Mouse (Mus musculus): ENCODE data around the gene Mettl26. TPM values are rescaled to one million over a fixed set of nuclear protein-coding genes. Genes with fewer than 3 reads are reported as not detected.

The Mettl26 gene
- polyA plus RNA-seq, 1 experiment from 2014 or later: 81.5 TPM

DNA sequence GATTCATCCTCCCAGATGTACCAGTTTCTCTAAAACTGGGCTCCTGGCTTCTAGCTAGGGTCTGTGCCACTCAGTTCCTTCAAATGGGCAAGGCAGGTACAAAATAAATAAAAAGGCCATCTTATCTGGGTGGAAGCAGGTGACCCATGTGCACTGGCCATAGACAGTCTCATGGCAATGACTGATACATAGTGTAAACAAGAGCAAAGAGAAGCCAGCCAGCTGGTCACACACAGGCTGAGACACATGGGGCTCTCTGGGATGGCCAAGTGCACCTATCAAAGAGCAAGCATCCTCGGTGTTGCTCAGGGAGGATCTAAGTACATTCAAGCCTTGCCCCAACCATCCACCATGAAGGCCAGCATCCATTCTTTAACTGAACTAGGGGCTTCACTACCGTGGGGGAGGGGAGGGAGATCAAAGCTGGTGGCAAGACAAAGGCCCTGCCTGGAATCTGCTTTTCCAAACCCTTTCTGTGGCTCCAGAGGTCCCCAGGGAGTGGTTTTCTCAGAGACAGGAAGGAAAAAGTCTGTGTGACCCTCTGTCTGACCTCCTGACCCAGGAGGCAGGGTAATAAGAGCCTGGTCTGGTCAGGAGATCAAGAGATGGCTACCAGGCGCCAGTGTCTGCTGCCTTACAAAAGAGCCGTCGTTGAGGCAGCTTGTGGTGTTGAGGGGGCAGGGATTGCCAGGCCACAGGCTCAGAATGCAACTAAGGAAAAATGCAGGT is 6.2 kb downstream of the Mettl26 start:
- no peaks in the 10 kb centered on the region for H3K27me3 ChIP-seq
- H3K27ac ChIP-seq: peak overlapping the region; percentile 56; the same call in 1 of the 2 replicates
- no peaks in the 10 kb centered on the region for H3K9me3 ChIP-seq (replicated peaks)
- H3K9ac ChIP-seq: no peak overlapping the region
- WGBS: 13% methylated on average over 5 of the region's 5 CpGs
- peaks cover 37% of the 10 kb centered on the region for H3K4me1 ChIP-seq
- H3K4me2 ChIP-seq: no peak overlapping the region
- peaks cover 56% of the 10 kb centered on the region for H3K36me3 ChIP-seq
- H3K4me3 ChIP-seq (replicated peaks): no peak overlapping the region
- no peak for ATAC-seq (replicated peaks; ENCODE audit: low FRiP score)

DNA sequence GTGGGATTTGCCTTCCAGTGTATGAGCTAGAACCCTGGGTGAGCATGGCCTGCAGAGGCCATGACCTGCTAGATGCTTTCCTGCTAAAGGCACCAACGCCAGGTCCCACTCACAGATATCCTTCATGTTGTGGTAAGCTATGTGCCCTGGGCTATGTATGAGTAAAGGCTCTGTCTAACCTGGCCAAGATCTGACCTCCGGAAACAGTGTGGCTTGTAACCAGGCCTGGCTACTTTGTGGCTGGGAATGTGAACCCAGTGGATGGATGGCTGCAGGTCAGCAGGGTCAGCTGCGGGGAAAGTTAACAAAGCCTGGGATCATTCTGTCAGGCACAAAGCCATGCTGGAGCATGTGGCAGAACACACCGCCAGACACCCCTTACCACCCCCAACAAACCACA is 6.8 kb downstream of the Mettl26 start:
- no peak overlapping the region for H3K4me3 ChIP-seq (replicated peaks)
- no peaks in the 10 kb centered on the region for H3K27me3 ChIP-seq
- no peaks in the 10 kb centered on the region for H3K9me3 ChIP-seq (replicated peaks)
- H3K27ac ChIP-seq: peak overlapping the region; percentile 56
- WGBS: 33% methylated on average over 4 of the region's 4 CpGs
- peaks cover 56% of the 10 kb centered on the region for H3K36me3 ChIP-seq
- H3K4me1 ChIP-seq: peaks cover 31% of the 10 kb centered on the region
- H3K4me2 ChIP-seq: no peak overlapping the region
- ATAC-seq (replicated peaks; ENCODE audit: low FRiP score): no peak
- no peak overlapping the region for H3K9ac ChIP-seq

GRCm38 (mm10) chr17:25882306-25882705 is 7.4 kb downstream of the Mettl26 start:
- Histone ChIP-seq H3K27ac (no peak overlapping the region), H3K36me3 (peaks cover 57% of the 10 kb centered on the region), H3K4me2 (no peak overlapping the region), H3K4me1 (peaks cover 27% of the 10 kb centered on the region), H3K4me3 (replicated peaks) (no peak overlapping the region), H3K27me3 (no peaks in the 10 kb centered on the region), H3K9me3 (replicated peaks) (no peaks in the 10 kb centered on the region), H3K9ac (no peak overlapping the region)
- no peak for ATAC-seq (replicated peaks; ENCODE audit: low FRiP score)
- 38% methylated on average over 5 of the region's 5 CpGs for WGBS

DNA sequence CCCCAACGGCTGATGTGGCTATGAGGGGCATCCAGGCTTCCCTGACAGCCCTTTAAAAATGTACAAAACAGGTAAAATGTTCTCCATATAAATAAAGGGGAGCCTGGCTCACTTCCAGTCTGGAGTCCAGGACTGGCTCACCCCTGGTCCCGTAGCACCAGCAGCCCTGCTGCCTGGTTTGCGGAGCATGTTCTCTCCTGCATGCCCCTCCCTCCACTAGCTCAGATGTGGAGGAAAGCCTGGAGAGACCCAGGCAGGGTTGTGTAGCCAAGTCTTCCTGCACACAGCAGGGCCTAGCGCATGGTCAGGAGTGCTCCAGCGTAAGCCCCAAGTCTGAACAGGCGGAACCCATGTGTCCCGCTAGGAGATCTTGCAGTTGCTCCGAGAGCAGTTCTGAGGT is 8.4 kb downstream of the Mettl26 start:
- H3K36me3 ChIP-seq: peaks cover 60% of the 10 kb centered on the region
- 86% methylated on average over 8 of the region's 8 CpGs for WGBS
- no peak for ATAC-seq (replicated peaks; ENCODE audit: low FRiP score)

DNA sequence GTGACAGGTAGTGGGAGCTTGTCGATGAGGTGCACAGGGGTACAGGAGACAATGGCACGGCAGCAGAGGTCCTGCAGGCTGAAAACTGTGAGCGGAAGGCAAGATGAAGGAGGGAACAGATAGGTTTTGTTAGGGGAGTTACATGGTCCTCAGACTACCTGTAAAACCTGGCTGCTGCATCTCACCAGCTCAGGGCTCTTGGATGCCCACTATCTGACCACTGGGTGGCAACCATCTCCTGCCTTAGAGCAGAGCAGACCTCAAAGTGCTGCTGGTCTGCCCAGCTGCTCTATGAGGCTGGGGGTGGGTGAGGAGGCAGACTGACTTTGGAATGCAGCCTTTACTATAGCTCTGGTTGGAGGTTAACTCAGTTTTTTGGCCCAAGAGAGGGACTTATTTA is 8.9 kb downstream of the Mettl26 start:
- Histone ChIP-seq H3K4me3 (replicated peaks) (no peak overlapping the region), H3K4me1 (peaks cover 27% of the 10 kb centered on the region), H3K27me3 (no peaks in the 10 kb centered on the region), H3K27ac (no peak overlapping the region), H3K9ac (no peak overlapping the region), H3K9me3 (replicated peaks) (no peaks in the 10 kb centered on the region), H3K36me3 (peaks cover 60% of the 10 kb centered on the region), H3K4me2 (no peak overlapping the region)
- WGBS: 93% methylated on average over 3 of the region's 3 CpGs
- ATAC-seq (replicated peaks; ENCODE audit: low FRiP score): no peak

More for the DNA sequence above, 8.4 kb downstream of the Mettl26 start:
- Histone ChIP-seq H3K4me2 (no peak overlapping the region), H3K4me3 (replicated peaks) (no peak overlapping the region), H3K9ac (no peak overlapping the region), H3K9me3 (replicated peaks) (no peaks in the 10 kb centered on the region), H3K27ac (no peak overlapping the region), H3K4me1 (peaks cover 27% of the 10 kb centered on the region), H3K27me3 (no peaks in the 10 kb centered on the region)

GRCm38 (mm10) chr17:25885636-25886035 is 10.8 kb downstream of the Mettl26 start:
- Histone ChIP-seq H3K4me3 (replicated peaks) (no peak overlapping the region), H3K27me3 (no peaks in the 10 kb centered on the region), H3K9ac (no peak overlapping the region), H3K27ac (no peak overlapping the region), H3K4me2 (no peak overlapping the region), H3K36me3 (peaks cover 68% of the 10 kb centered on the region), H3K9me3 (replicated peaks) (no peaks in the 10 kb centered on the region), H3K4me1 (peaks cover 15% of the 10 kb centered on the region)
- 67% methylated on average over 4 of the region's 4 CpGs for WGBS
- no peak for ATAC-seq (replicated peaks; ENCODE audit: low FRiP score)

GRCm38 (mm10) chr17:25886806-25887205 is 11.9 kb downstream of the Mettl26 start:
- H3K27ac ChIP-seq: no peak overlapping the region
- H3K9me3 ChIP-seq (replicated peaks): no peaks in the 10 kb centered on the region
- H3K4me3 ChIP-seq (replicated peaks): no peak overlapping the region
- peaks cover 73% of the 10 kb centered on the region for H3K36me3 ChIP-seq
- H3K27me3 ChIP-seq: no peaks in the 10 kb centered on the region
- no peak overlapping the region for H3K9ac ChIP-seq
- ATAC-seq (replicated peaks; ENCODE audit: low FRiP score): no peak
- peaks cover 4% of the 10 kb centered on the region; the same call in 1 of the 2 replicates for H3K4me1 ChIP-seq
- no peak overlapping the region for H3K4me2 ChIP-seq

GRCm38 (mm10) chr17:25887467-25887866 is 12.6 kb downstream of the Mettl26 start:
- Histone ChIP-seq H3K4me2 (no peak overlapping the region), H3K4me3 (replicated peaks) (no peak overlapping the region), H3K36me3 (peaks cover 67% of the 10 kb centered on the region), H3K4me1 (no peaks in the 10 kb centered on the region), H3K9ac (no peak overlapping the region), H3K27me3 (no peaks in the 10 kb centered on the region), H3K27ac (no peak overlapping the region), H3K9me3 (replicated peaks) (no peaks in the 10 kb centered on the region)
- 86% methylated on average over 10 of the region's 10 CpGs for WGBS
- ATAC-seq (replicated peaks; ENCODE audit: low FRiP score): no peak

GRCm38 (mm10) chr17:25888837-25889236 is 14.0 kb downstream of the Mettl26 start:
- Histone ChIP-seq H3K27ac (no peak overlapping the region), H3K9me3 (replicated peaks) (no peaks in the 10 kb centered on the region), H3K9ac (no peak overlapping the region), H3K36me3 (peaks cover 54% of the 10 kb centered on the region), H3K4me2 (no peak overlapping the region), H3K4me1 (no peaks in the 10 kb centered on the region), H3K27me3 (no peaks in the 10 kb centered on the region), H3K4me3 (replicated peaks) (no peak overlapping the region)
- WGBS: 78% methylated on average over 3 of the region's 3 CpGs
- ATAC-seq (replicated peaks; ENCODE audit: low FRiP score): no peak

DNA sequence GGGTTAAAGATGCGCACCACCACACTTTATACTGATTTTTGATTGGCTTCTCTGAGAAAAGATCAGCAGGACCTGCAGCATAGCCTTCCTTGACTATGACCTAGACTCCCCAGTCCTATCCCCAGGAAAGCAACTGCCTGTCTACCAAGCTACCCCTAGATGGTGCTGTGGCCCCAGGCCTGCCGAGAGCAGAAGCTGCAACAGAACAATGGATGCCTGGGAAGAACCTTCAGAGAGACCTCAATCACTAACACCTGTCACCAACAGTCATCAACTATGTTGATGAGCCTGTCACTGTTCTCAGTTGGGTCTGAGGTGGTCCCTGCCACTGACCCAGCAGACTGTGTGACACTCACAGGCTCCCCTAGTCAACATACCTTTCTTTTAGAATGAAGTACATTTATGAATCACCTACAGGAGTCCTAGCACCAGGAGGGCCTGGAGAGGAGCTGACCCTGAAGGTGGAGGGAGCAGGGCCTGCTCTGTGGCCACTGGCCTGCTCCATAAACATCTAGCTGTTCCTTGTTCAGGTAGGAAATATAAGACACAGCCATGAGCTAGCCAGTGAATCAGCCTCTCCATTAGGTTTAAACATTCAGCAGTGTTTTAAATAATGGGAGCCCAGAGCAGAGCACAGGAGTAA is 19.2 kb downstream of the Mettl26 start:
- Histone ChIP-seq H3K36me3 (peaks cover 21% of the 10 kb centered on the region), H3K4me3 (replicated peaks) (no peak overlapping the region), H3K9me3 (replicated peaks) (no peaks in the 10 kb centered on the region), H3K27ac (peak overlapping the region; percentile 46; the same call in 1 of the 2 replicates), H3K4me1 (peaks cover 20% of the 10 kb centered on the region), H3K27me3 (no peaks in the 10 kb centered on the region), H3K9ac (no peak overlapping the region), H3K4me2 (no peak overlapping the region)
- peak; percentile 76 for ATAC-seq (replicated peaks; ENCODE audit: low FRiP score)
- 39% methylated on average over 2 of the region's 2 CpGs for WGBS

DNA sequence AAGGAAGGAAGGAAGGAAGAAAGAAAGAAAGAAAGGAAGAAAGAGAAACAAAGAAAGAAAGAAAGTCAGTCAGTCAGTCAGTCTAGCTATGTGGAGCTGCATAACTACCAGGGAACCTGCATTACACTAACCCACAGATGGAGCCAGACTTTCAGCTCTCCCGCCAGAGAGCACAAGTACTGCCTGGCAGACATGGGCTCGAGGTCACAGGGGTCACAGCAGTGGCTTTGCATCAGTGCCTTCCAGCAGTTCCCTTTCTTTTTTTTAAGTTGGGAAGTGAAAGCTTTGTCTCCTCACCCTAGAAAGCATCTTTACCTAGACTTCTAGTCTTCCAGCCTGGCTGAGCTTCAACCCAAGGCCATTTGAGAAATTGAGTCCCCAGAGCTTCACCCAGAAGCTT is 20.5 kb downstream of the Mettl26 start:
- ATAC-seq (replicated peaks; ENCODE audit: low FRiP score): 0 out of 2 replicates have a peak, but pooled peaks have one; percentile 49
- H3K9ac ChIP-seq: no peak overlapping the region
- H3K4me1 ChIP-seq: peaks cover 20% of the 10 kb centered on the region
- H3K27me3 ChIP-seq: no peaks in the 10 kb centered on the region
- H3K4me2 ChIP-seq: no peak overlapping the region
- no peak overlapping the region for H3K4me3 ChIP-seq (replicated peaks)
- WGBS: 30% methylated on average over 2 of the region's 2 CpGs
- no peaks in the 10 kb centered on the region for H3K9me3 ChIP-seq (replicated peaks)
- H3K27ac ChIP-seq: peak overlapping the region; percentile 66
- H3K36me3 ChIP-seq: peaks cover 11% of the 10 kb centered on the region

- Histone ChIP-seq H3K27ac (peak overlapping the region; percentile 66), H3K4me1 (peaks cover 20% of the 10 kb centered on the region), H3K9ac (no peak overlapping the region), H3K27me3 (no peaks in the 10 kb centered on the region), H3K4me3 (replicated peaks) (no peak overlapping the region), H3K9me3 (replicated peaks) (no peaks in the 10 kb centered on the region), H3K36me3 (peaks cover 11% of the 10 kb centered on the region), H3K4me2 (no peak overlapping the region)
- 51% methylated on average over 12 of the region's 12 CpGs for WGBS
- ATAC-seq (replicated peaks; ENCODE audit: low FRiP score): no peak
These were observed 21.0 kb downstream of the Mettl26 start for GRCm38 (mm10) chr17:25895891-25896290.

All from kidney, embryonic 15.5 days (tissue).